Mouse (Mus musculus): ENCODE results near the gene Tnfrsf13c. TPM values are rescaled to one million over a fixed set of nuclear protein-coding genes. Genes with fewer than 3 reads are reported as not detected.

Gene Tnfrsf13c
- total RNA-seq, 2 experiments from 2014 or later: 0.47 to 0.76 TPM

- DNase-seq (ENCODE audit: low spot score in 2 of 2): no peak
Observed at GRCm38 (mm10) chr15:82230098-82230611, 6.0 kb upstream of the Tnfrsf13c start.

- no peak for DNase-seq (ENCODE audit: low spot score in 2 of 2)
Observed at GRCm38 (mm10) chr15:82229542-82230045, 5.4 kb upstream of the Tnfrsf13c start.

- no peak for DNase-seq (ENCODE audit: low spot score in 2 of 2)
Observed at GRCm38 (mm10) chr15:82225769-82226168, 1.6 kb upstream of the Tnfrsf13c start.

GRCm38 (mm10) chr15:82224602-82225215, 540 bp upstream of the Tnfrsf13c start:
- no peak for DNase-seq (ENCODE audit: low spot score in 2 of 2)

- no peak for DNase-seq (ENCODE audit: low spot score in 2 of 2)
Observed at GRCm38 (mm10) chr15:82223251-82223650, 918 bp downstream of the Tnfrsf13c start.

- DNase-seq (ENCODE audit: low spot score in 2 of 2): no peak
Observed at GRCm38 (mm10) chr15:82221104-82221860, 2.9 kb downstream of the Tnfrsf13c start.

GRCm38 (mm10) chr15:82220003-82220675, 4.0 kb downstream of the Tnfrsf13c start:
- no peak for DNase-seq (ENCODE audit: low spot score in 2 of 2)

- DNase-seq (ENCODE audit: low spot score in 2 of 2): no peak
Observed at GRCm38 (mm10) chr15:82218778-82219666, 5.1 kb downstream of the Tnfrsf13c start.

GRCm38 (mm10) chr15:82217980-82218379, 6.2 kb downstream of the Tnfrsf13c start:
- no peak for DNase-seq (ENCODE audit: low spot score in 2 of 2)

- DNase-seq (ENCODE audit: low spot score in 2 of 2): no peak
Observed at GRCm38 (mm10) chr15:82217039-82217438, 7.1 kb downstream of the Tnfrsf13c start.

- DNase-seq (ENCODE audit: low spot score in 2 of 2): no peak
Observed at GRCm38 (mm10) chr15:82216142-82216827, 7.9 kb downstream of the Tnfrsf13c start.

GRCm38 (mm10) chr15:82215332-82216046, 8.7 kb downstream of the Tnfrsf13c start:
- no peak for DNase-seq (ENCODE audit: low spot score in 2 of 2)

- DNase-seq (ENCODE audit: low spot score in 2 of 2): no peak
Observed at GRCm38 (mm10) chr15:82213222-82213621, 10.9 kb downstream of the Tnfrsf13c start.

GRCm38 (mm10) chr15:82212752-82213063, 11.5 kb downstream of the Tnfrsf13c start, which contains the start of gene Shisa8:
TSS of gene Shisa8 (minus strand) at chr15:82212815.
- DNase-seq (ENCODE audit: low spot score in 2 of 2): no peak

- DNase-seq (ENCODE audit: low spot score in 2 of 2): no peak
Observed at GRCm38 (mm10) chr15:82211911-82212751, 12.0 kb downstream of the Tnfrsf13c start.

- no peak for DNase-seq (ENCODE audit: low spot score in 2 of 2)
Observed at GRCm38 (mm10) chr15:82211281-82211680, 12.9 kb downstream of the Tnfrsf13c start.

GRCm38 (mm10) chr15:82210801-82211200, 13.4 kb downstream of the Tnfrsf13c start:
- no peak for DNase-seq (ENCODE audit: low spot score in 2 of 2)

- DNase-seq (ENCODE audit: low spot score in 2 of 2): no peak
Observed at GRCm38 (mm10) chr15:82209295-82210050, 14.7 kb downstream of the Tnfrsf13c start.
